Mouse (Mus musculus) embryonic facial prominence, embryonic 14.5 days (tissue): ENCODE measurements at regions not wholly inside any gene's neighbourhood (a gene's known extent, or its start where the extent isn't known, plus 50 kb on each side); places are given as distances from the start of the nearest gene placed in this dataset.
A peak's percentile ranks its signal among the peaks of the same experiment; 100 is the strongest.

Experiments
- ATAC-seq: fragments of 200-750 bp; cut with Nextera tagmentation; 2 replicates; pipeline ENCODE4 v1.8.0; 2017; ENCODE audit warnings: low read depth, moderate number of reproducible peaks, moderate TSS enrichment
- DNase-seq: peaks from one replicate; pipeline ENCODE4 v3.0.0-alpha.2; 2015; ENCODE audit warnings: low spot score
- H3K27ac ChIP-seq: fragments of 300-500 bp; sonication (generic); replicated peaks from 2 replicates; pipeline ENCODE4 v1.5.1; 2014; ENCODE audit warnings: low read depth, mild to moderate bottlenecking, low read length, moderate library complexity
- H3K27me3 ChIP-seq: fragments of 300-500 bp; sonication (generic); replicated peaks from 2 replicates; pipeline ENCODE4 v1.6.1; 2014; ENCODE audit warnings: low read length; ENCODE audit not compliant: control insufficient read depth, insufficient read depth
- H3K36me3 ChIP-seq: fragments of 300-500 bp; sonication (generic); 2 replicates; pipeline ENCODE4 v1.6.1; 2014; ENCODE audit warnings: low read length, mixed read lengths; ENCODE audit not compliant: control insufficient read depth, insufficient read depth
- H3K4me1 ChIP-seq: fragments of 300-500 bp; sonication (generic); 2 replicates; pipeline ENCODE4 v1.6.1; 2014; ENCODE audit warnings: antibody characterized with exemption, low read length; ENCODE audit not compliant: control insufficient read depth, insufficient read depth
- H3K4me2 ChIP-seq: fragments of 300-500 bp; sonication (generic); 2 replicates; pipeline ENCODE4 v1.6.1; 2014; ENCODE audit warnings: low read depth, mild to moderate bottlenecking, low read length, moderate library complexity, mixed read lengths
- H3K4me3 ChIP-seq: fragments of 300-500 bp; sonication (generic); 2 replicates; pipeline ENCODE4 v1.5.1; 2014; ENCODE audit warnings: low read depth, mild to moderate bottlenecking, low read length
- H3K9ac ChIP-seq: fragments of 300-500 bp; sonication (generic); 2 replicates; pipeline ENCODE4 v1.6.1; 2014; ENCODE audit warnings: low read depth, mild to moderate bottlenecking, low read length, moderate library complexity, mixed read lengths
- H3K9me3 ChIP-seq: fragments of 300-500 bp; sonication (generic); 2 replicates; pipeline ENCODE4 v1.6.1; 2016; ENCODE audit warnings: low read length; ENCODE audit not compliant: control insufficient read depth
- WGBS: fragments of 180-500 bp; shearing (Covaris S2); extraction: QIAGEN DNeasy Blood & Tissue Kit; methylation state at CpG from one replicate; pipeline ENCODE4 v1.1.7; 2014; 5-methylcytosine and 5-hydroxymethylcytosine counted together

DNA sequence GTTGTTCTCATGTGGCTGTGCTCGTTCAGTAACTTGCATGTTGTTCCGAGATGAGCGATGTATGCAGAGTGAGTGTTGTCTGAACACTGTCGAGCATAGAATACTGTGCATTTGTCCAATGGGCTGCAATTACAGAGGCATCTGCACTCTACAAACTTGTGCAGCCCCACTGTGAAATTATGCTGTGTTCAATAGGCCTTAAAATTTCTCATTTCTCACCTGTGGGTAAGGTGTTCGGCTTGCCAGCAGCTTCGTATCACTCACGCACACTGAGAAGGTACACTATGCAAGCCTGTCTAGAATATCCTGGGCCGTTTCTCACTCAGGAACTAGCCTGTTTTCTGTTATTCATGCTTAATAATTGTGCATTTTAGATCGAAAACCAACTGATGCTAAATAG lies 479.8 kb downstream of the Tmem182 start:
- Histone ChIP-seq H3K9me3 (no peaks in the 10 kb centered on the region), H3K4me2 (no peak overlapping the region), H3K27me3 (no peaks in the 10 kb centered on the region), H3K27ac (no peak overlapping the region), H3K9ac (no peak overlapping the region), H3K4me1 (no peaks in the 10 kb centered on the region), H3K36me3 (no peaks in the 10 kb centered on the region), H3K4me3 (no peak overlapping the region)
- DNase-seq, result no peak
- WGBS, result 81% methylated on average over 9 of the region's 9 CpGs
- ATAC-seq, result no peak

DNA sequence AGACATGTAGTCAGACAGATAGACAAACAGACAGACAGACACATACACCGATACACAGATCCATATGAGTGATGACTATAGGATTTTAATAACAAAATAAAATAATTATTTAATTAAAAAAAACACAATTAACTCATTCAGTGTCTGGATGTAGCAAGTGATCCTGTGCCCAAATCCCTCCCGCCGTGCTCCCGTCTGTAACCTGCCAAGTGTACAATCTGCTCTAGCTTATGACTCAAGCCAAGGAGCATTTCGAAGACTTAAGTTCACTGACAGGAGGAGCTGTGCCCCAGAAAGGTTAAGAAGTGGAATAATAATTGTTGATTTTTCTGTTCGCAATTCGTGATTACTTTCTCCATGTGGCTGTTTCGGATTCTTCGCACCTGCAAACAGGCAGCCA lies 480.8 kb downstream of the Tmem182 start:
- whole genome bisulfite sequencing, result 91% methylated on average over 9 of the region's 9 CpGs
- no peak overlapping the region for H3K4me2 ChIP-seq

GRCm38 (mm10) chr1:41326861-41327480 lies 521.6 kb downstream of the Tmem182 start:
- WGBS, result 14% methylated on average over 3 of the region's 3 CpGs
- no peaks in the 10 kb centered on the region for H3K9me3 ChIP-seq
- H3K4me2 ChIP-seq, result no peak overlapping the region
- H3K9ac ChIP-seq, result no peak overlapping the region
- ATAC-seq (no peak), DNase-seq (peak; percentile 5)
- H3K36me3 ChIP-seq, result no peaks in the 10 kb centered on the region
- H3K27ac ChIP-seq, result no peak overlapping the region
- H3K4me3 ChIP-seq, result no peak overlapping the region
- H3K27me3 ChIP-seq, result no peaks in the 10 kb centered on the region
- H3K4me1 ChIP-seq, result no peaks in the 10 kb centered on the region

More for the DNA sequence above, 480.8 kb downstream of the Tmem182 start:
- Histone ChIP-seq H3K4me3 (no peak overlapping the region), H3K27me3 (no peaks in the 10 kb centered on the region), H3K9ac (no peak overlapping the region), H3K27ac (no peak overlapping the region), H3K36me3 (no peaks in the 10 kb centered on the region), H3K4me1 (no peaks in the 10 kb centered on the region), H3K9me3 (no peaks in the 10 kb centered on the region)
- ATAC-seq (no peak), DNase-seq (no peak)

- no peak overlapping the region for H3K9ac ChIP-seq
- no peaks in the 10 kb centered on the region for H3K9me3 ChIP-seq
- H3K4me2 ChIP-seq, result peak overlapping the region; percentile 8; the same call in 1 of the 2 replicates
- DNase-seq (peak; percentile 11), ATAC-seq (no peak)
- H3K27ac ChIP-seq, result no peak overlapping the region
- H3K4me1 ChIP-seq, result no peaks in the 10 kb centered on the region
- H3K27me3 ChIP-seq, result no peaks in the 10 kb centered on the region
- H3K36me3 ChIP-seq, result no peaks in the 10 kb centered on the region
- H3K4me3 ChIP-seq, result no peak overlapping the region
- WGBS, result 45% methylated on average over 16 of the region's 16 CpGs
Observed at GRCm38 (mm10) chr1:41349798-41350758, 544.7 kb downstream of the Tmem182 start.

DNA sequence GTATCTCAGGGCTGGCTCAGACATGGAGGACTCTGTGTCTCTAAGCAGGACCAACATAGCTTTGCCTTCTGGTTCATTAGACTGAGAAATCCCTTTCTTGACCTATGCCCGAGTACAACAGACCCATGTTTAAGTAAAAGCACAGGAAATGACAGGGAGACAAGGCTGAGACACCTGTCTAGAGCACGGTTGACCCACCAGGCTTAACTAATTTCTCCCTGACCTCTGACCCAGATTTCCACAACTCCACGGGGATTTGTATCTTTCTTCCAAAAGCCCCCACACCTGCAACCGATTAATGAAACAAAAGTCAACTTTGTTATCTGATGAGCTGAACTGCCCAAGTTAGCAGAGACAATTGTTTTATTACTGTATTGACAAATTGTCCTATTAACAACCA lies 553.7 kb downstream of the Tmem182 start:
- WGBS, result 15% methylated on average over 4 of the region's 4 CpGs
- H3K36me3 ChIP-seq, result no peaks in the 10 kb centered on the region
- DNase-seq (no peak), ATAC-seq (no peak)
- no peak overlapping the region for H3K4me2 ChIP-seq
- H3K27me3 ChIP-seq, result no peaks in the 10 kb centered on the region
- H3K9me3 ChIP-seq, result no peaks in the 10 kb centered on the region
- no peak overlapping the region for H3K27ac ChIP-seq
- H3K4me3 ChIP-seq, result no peak overlapping the region
- no peak overlapping the region for H3K9ac ChIP-seq
- no peaks in the 10 kb centered on the region for H3K4me1 ChIP-seq

DNA sequence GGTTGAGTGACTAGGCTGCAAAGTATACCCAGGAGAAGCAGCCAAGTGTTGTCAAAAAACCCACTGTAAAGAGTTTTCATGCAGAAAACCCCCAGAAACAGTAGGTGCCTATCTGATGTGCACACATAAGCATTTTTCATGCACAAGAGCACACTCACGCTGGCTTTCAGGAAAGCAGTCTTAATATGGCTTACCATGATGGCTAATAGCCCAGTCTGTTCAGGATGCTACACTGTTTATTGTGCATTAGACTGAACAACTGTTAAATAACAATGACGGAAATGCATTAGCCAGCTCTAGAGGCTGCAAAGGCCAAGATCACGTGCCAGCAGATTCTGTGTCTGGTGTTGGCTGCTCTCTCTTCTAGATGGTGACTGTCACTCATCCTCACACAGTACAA lies 556.1 kb downstream of the Tmem182 start:
- Histone ChIP-seq H3K9ac (no peak overlapping the region), H3K4me1 (no peaks in the 10 kb centered on the region), H3K9me3 (no peaks in the 10 kb centered on the region), H3K4me3 (no peak overlapping the region), H3K27me3 (no peaks in the 10 kb centered on the region), H3K27ac (no peak overlapping the region), H3K4me2 (no peak overlapping the region), H3K36me3 (no peaks in the 10 kb centered on the region)
- ATAC-seq (no peak), DNase-seq (no peak)
- WGBS, result 77% methylated on average over 3 of the region's 3 CpGs

- DNase-seq (peak; percentile 19), ATAC-seq (no peak)
- Histone ChIP-seq H3K4me1 (no peaks in the 10 kb centered on the region), H3K4me3 (no peak overlapping the region), H3K27ac (no peak overlapping the region), H3K9ac (no peak overlapping the region), H3K9me3 (no peaks in the 10 kb centered on the region), H3K4me2 (no peak overlapping the region), H3K36me3 (no peaks in the 10 kb centered on the region), H3K27me3 (no peaks in the 10 kb centered on the region)
- 61% methylated on average over 4 of the region's 4 CpGs for WGBS
Observed at GRCm38 (mm10) chr1:41380013-41380412, 574.6 kb downstream of the Tmem182 start.

DNA sequence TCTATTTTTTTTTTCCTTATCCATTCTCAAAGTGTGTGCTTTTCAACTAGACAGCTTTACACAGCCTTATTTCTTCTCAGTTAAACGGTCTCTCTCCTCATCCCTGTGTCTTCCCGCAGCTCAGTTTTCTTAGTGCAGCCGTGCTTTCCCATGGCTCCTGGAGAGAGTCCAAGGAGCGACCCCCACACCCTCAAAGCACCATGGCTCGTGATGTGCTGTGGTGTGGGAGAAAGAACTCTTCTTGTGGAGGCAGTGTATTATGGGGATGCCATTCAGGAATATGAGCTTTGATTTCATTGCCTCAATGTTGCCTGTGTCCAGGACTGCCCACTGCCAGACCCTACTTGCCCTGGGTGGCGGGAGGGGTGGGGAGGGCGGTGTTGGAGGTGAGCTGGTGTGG lies 576.1 kb downstream of the Tmem182 start:
- ATAC-seq (no peak), DNase-seq (no peak)
- no peak overlapping the region for H3K4me3 ChIP-seq
- no peaks in the 10 kb centered on the region for H3K36me3 ChIP-seq
- no peak overlapping the region for H3K9ac ChIP-seq
- no peak overlapping the region for H3K4me2 ChIP-seq
- H3K9me3 ChIP-seq, result no peaks in the 10 kb centered on the region
- WGBS, result 74% methylated on average over 7 of the region's 7 CpGs
- no peak overlapping the region for H3K27ac ChIP-seq
- H3K4me1 ChIP-seq, result no peaks in the 10 kb centered on the region
- H3K27me3 ChIP-seq, result no peaks in the 10 kb centered on the region
